Mouse (Mus musculus) limb, embryonic 14.5 days (tissue): Measurements from ENCODE around the gene Cd93. TPM values are rescaled to one million over a fixed set of nuclear protein-coding genes. Genes with fewer than 3 reads are reported as not detected.

Source experiments
- ATAC-seq: fragments of 200-750 bp; cut with Nextera tagmentation; 2 replicates; pipeline ENCODE4 v1.8.0; 2017; ENCODE audit warnings: low read depth, moderate number of reproducible peaks, moderate TSS enrichment; ENCODE audit not compliant: low FRiP score
- DNase-seq: peaks from one replicate; pipeline ENCODE4 v3.0.0-alpha.2; 2015; ENCODE audit warnings: low spot score
- H3K27ac ChIP-seq: fragments of 300-500 bp; sonication (generic); replicated peaks from 2 replicates; pipeline ENCODE4 v1.5.1; 2014; ENCODE audit warnings: low read depth, mild to moderate bottlenecking, low read length, moderate library complexity, mixed read lengths
- H3K27me3 ChIP-seq: fragments of 300-500 bp; sonication (generic); 2 replicates; pipeline ENCODE4 v1.6.1; 2014; ENCODE audit warnings: low read length, mixed read lengths; ENCODE audit not compliant: control insufficient read depth, insufficient read depth
- H3K36me3 ChIP-seq: fragments of 300-500 bp; sonication (generic); 2 replicates; pipeline ENCODE4 v1.6.1; 2014; ENCODE audit warnings: mild to moderate bottlenecking, low read length, moderate library complexity, mixed read lengths; ENCODE audit not compliant: control insufficient read depth, insufficient read depth
- H3K4me1 ChIP-seq: fragments of 300-500 bp; sonication (generic); 2 replicates; pipeline ENCODE4 v1.6.1; 2014; ENCODE audit warnings: antibody characterized with exemption, low read length, mixed read lengths; ENCODE audit not compliant: control insufficient read depth, insufficient read depth
- H3K4me2 ChIP-seq: fragments of 300-500 bp; sonication (generic); replicated peaks from 2 replicates; pipeline ENCODE4 v1.6.1; 2014; ENCODE audit warnings: low read depth, mild to moderate bottlenecking, low read length, moderate library complexity; ENCODE audit not compliant: severe bottlenecking
- H3K4me3 ChIP-seq: fragments of 300-500 bp; sonication (generic); replicated peaks from 2 replicates; pipeline ENCODE4 v1.5.1; 2014; ENCODE audit warnings: low read length
- H3K9ac ChIP-seq: fragments of 300-500 bp; sonication (generic); 2 replicates; pipeline ENCODE4 v1.6.1; 2014; ENCODE audit warnings: mild to moderate bottlenecking, low read depth, low read length, moderate library complexity; ENCODE audit not compliant: severe bottlenecking
- H3K9me3 ChIP-seq: fragments of 300-500 bp; sonication (generic); 2 replicates; pipeline ENCODE4 v1.6.1; 2016; ENCODE audit warnings: low read length; ENCODE audit not compliant: control insufficient read depth
- POLR2A ChIP-seq: fragments of 200-500 bp; IDR thresholded peaks from 2 replicates; pipeline ENCODE4 v1.8.0; 2012; ENCODE audit warnings: inconsistent platforms, mild to moderate bottlenecking, moderate library complexity, borderline replicate concordance; ENCODE audit not compliant: insufficient read depth, insufficient read length; ENCODE audit errors: extremely low read depth
- WGBS: fragments of 180-500 bp; shearing (Covaris S2); extraction: QIAGEN DNeasy Blood & Tissue Kit; methylation state at CpG from one replicate; pipeline ENCODE4 v1.1.7; 2014; 5-methylcytosine and 5-hydroxymethylcytosine counted together
- polyA plus RNA-seq, 2 experiments: library from polyadenylated mRNA; depleted of rRNA in 1 of 2; stranded (reverse) in 1 of 2; unstranded in 1 of 2; fragments of >200 nt; fragmentation: Nextera tagmentation in 1 of 2; extraction: Ambion mirVana in 1 of 2; gene quantifications; 2 replicates each; pipeline versions ENCODE4 v1.2.1 to v1.2.3; 2012 to 2014

The Cd93 gene
- polyA plus RNA-seq, 2 experiments = 11.9 to 12.5 TPM

GRCm38 (mm10) chr2:148449659-148450058, 6.3 kb upstream of the Cd93 start:
- H3K36me3 ChIP-seq = no peaks in the 10 kb centered on the region
- H3K9ac ChIP-seq = no peak overlapping the region
- TF ChIP-seq POLR2A = no peak
- no peak for DNase-seq
- 89% methylated on average over 1 of the region's 1 CpGs for WGBS
- H3K4me2 ChIP-seq = no peak overlapping the region
- no peak for ATAC-seq
- no peaks in the 10 kb centered on the region for H3K9me3 ChIP-seq
- H3K4me1 ChIP-seq = no peaks in the 10 kb centered on the region
- H3K27ac ChIP-seq = no peak overlapping the region
- H3K4me3 ChIP-seq = no peak overlapping the region
- H3K27me3 ChIP-seq = no peaks in the 10 kb centered on the region

DNA sequence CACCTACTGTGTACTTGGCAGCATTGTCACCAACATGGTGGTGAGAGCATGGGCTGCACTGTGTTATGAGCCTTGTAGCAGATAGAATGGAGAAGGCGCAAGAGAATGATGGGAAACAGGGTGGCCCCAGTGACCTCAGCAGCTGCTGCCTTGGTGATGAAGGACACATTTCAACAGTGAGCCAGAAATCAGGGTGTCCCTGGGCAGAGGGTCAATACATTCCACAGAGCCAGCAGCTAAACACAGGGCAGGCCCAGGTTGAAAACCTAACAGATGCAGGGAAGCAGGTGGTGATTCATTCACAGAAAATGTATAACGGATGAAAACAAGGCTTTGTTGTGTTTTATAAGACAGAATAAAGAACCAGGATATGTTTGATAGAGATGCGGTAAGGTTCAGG, 3.1 kb upstream of the Cd93 start:
- no peak for TF ChIP-seq POLR2A
- 82% methylated on average over 3 of the region's 3 CpGs for WGBS
- DNase-seq = no peak

GRCm38 (mm10) chr2:148445616-148446015, 2.3 kb upstream of the Cd93 start:
- TF ChIP-seq POLR2A = no peak
- H3K9ac ChIP-seq = no peak overlapping the region

More for the DNA sequence above, 3.1 kb upstream of the Cd93 start:
- no peak overlapping the region for H3K4me3 ChIP-seq
- no peak overlapping the region for H3K4me2 ChIP-seq
- H3K9me3 ChIP-seq = no peaks in the 10 kb centered on the region
- no peak for ATAC-seq
- H3K27me3 ChIP-seq = no peaks in the 10 kb centered on the region
- H3K36me3 ChIP-seq = no peaks in the 10 kb centered on the region
- H3K4me1 ChIP-seq = no peaks in the 10 kb centered on the region
- H3K9ac ChIP-seq = no peak overlapping the region
- H3K27ac ChIP-seq = no peak overlapping the region

DNA sequence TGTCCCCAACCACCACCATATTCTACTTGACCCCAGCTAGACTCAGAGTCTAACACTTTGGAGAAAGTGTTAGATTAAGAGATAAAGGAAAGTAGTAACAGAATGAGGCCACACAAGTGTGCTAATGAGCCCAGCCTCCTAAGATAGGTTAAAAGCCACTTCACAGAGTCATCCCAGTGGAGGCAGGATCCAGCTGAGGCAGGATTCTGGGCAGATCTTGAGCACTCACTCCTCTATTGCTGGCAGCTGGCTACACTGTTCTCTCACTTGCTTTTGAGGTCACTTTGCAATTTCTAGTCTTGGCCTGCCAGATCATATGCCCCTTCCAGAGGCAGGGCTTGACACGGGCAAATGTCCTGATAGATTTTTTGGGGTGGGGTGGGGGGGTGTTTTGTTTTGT, 1.1 kb upstream of the Cd93 start:
- no peaks in the 10 kb centered on the region for H3K36me3 ChIP-seq
- 54% methylated on average over 1 of the region's 1 CpGs for WGBS
- H3K4me2 ChIP-seq = no peak overlapping the region
- no peaks in the 10 kb centered on the region for H3K4me1 ChIP-seq
- H3K9me3 ChIP-seq = no peaks in the 10 kb centered on the region
- no peaks in the 10 kb centered on the region for H3K27me3 ChIP-seq
- H3K9ac ChIP-seq = no peak overlapping the region
- no peak overlapping the region for H3K27ac ChIP-seq
- H3K4me3 ChIP-seq = no peak overlapping the region
- TF ChIP-seq POLR2A = no peak
- ATAC-seq (no peak), DNase-seq (no peak)

More at GRCm38 (mm10) chr2:148445616-148446015, 2.3 kb upstream of the Cd93 start:
- 84% methylated on average over 1 of the region's 1 CpGs for WGBS
- H3K36me3 ChIP-seq = no peaks in the 10 kb centered on the region
- no peak overlapping the region for H3K4me2 ChIP-seq
- H3K27me3 ChIP-seq = no peaks in the 10 kb centered on the region
- DNase-seq (no peak), ATAC-seq (no peak)
- no peaks in the 10 kb centered on the region for H3K9me3 ChIP-seq
- no peak overlapping the region for H3K4me3 ChIP-seq
- no peaks in the 10 kb centered on the region for H3K4me1 ChIP-seq
- no peak overlapping the region for H3K27ac ChIP-seq

GRCm38 (mm10) chr2:148442710-148443109, 653 bp downstream of the Cd93 start:
- Histone ChIP-seq H3K9me3 (no peaks in the 10 kb centered on the region), H3K36me3 (no peaks in the 10 kb centered on the region), H3K4me1 (no peaks in the 10 kb centered on the region), H3K4me3 (no peak overlapping the region; the same call in 1 of the 2 replicates), H3K27me3 (no peaks in the 10 kb centered on the region), H3K4me2 (no peak overlapping the region), H3K27ac (no peak overlapping the region), H3K9ac (no peak overlapping the region)
- no peak for ATAC-seq
- DNase-seq = no peak
- 87% methylated on average over 4 of the region's 4 CpGs for WGBS
- no peak for TF ChIP-seq POLR2A

GRCm38 (mm10) chr2:148442172-148442571, 1.2 kb downstream of the Cd93 start:
- ATAC-seq (no peak), DNase-seq (no peak)
- TF ChIP-seq POLR2A = no peak
- Histone ChIP-seq H3K4me2 (no peak overlapping the region), H3K4me1 (no peaks in the 10 kb centered on the region), H3K36me3 (no peaks in the 10 kb centered on the region), H3K4me3 (peak overlapping the region; percentile 14), H3K27ac (no peak overlapping the region), H3K9me3 (no peaks in the 10 kb centered on the region), H3K27me3 (no peaks in the 10 kb centered on the region), H3K9ac (no peak overlapping the region)
- 81% methylated on average over 4 of the region's 4 CpGs for WGBS
